Mouse (Mus musculus) telencephalon, adult 2 months (tissue): Measurements from ENCODE around the gene Ptrh1.
A peak's percentile ranks its signal among the peaks of the same experiment; 100 is the strongest.

Experiments
- DNase-seq: peaks from one replicate; pipeline ENCODE4 v3.0.0-alpha.2; 2011; ENCODE audit warnings: low read depth, low spot score

Gene Ptrh1

DNA sequence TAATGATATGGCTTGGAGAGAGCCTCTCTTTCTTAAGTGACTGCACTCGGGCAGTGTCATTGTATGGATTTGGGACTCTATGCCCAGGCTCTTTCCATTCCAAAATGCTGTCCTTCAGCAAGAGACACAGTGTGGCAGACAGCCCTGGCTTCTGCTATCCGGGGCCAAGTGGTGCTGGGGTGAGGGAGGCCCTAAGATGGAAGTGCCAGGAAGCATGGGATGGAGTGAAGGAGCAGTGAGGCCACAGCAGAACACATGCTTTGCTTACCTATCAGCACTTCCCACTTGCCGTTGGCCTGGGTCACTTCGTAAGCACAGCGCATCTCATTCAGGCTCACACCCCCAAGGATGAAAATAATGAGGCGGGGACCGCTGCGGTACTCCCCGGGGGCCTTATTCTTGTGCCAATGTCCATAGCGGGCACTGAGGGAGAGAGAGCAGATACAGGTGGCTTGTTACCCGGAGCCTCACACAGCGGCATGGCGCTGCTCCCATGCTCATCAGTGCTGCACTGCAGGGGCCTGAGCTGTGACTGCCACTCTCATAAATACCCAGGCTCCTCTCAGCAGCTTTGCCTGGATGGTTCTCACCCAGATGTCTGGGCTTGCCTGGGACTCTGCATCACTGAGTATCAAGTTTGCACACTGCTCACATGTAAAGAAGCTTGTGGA lies 20.3 kb downstream of the Ptrh1 start:
- DNase-seq, result no peak

DNA sequence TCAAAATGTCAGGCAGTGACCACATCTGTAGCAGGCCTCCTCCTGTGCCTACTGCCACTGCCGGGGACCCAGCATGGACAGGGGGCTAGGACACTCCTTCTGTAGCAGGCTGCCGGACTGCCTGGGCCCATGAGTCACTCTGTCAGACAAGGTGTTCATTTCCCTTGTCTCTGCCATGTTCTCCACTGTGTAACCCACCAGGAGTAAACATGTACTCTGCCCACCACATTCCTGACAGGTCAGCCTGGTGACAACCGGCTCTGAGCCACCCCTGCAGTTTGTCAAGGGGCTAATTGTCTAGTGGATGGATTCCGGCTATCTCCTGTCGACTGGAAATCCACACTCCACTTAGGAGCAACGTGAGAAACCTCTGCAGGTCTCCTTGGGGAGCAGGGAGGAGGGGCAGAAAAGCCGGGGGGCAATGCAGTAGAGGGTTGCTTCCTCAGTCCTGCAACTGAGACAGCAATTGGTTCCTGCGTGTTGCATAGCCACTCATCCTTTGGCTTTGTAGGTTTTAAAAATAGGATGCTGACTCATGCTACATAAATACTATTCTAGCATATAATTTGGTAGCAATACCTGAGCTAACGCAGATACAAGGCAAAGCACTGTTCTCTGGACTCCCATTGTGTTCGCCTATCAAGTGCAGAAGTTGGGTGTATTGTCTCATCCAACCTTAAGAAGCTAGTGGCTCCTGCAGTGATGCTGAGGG lies 22.8 kb downstream of the Ptrh1 start:
- DNase-seq, result peak; percentile 61

DNA sequence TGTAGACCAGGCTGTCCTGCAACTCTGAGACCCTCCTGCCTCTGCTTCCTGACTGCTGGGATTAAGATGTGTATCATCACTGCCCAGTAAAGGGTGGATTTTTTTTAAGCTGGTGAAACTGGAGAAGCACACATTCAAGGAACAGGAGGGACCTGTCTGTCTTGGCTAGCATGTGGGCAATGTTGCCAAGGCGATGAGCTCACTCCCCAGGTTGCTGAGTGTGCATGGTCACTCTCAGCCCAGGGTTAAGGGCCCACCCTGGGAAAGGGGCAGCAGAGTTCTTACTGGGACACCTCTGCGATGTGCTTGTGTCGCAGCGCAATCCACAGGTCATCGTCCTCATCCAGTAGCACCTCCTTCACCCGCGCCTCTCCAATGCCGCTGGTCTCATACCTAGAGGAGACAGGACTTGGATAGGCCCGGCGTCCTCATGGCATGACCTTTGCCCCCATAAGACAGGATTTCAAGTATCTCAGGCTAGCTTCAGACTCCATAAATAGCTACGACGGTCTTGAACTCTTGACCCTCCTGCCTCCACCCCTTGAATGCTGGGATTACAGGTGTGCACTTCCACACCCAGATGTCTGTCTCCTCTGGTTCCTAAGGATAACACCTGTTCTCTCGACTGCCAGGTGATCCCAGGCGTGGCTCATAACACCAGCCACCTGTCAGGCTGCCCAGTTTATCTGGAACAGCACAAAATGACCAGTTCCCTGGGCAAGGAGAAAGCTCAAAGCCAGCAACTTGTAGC lies 33.4 kb downstream of the Ptrh1 start:
- DNase-seq, result no peak

DNA sequence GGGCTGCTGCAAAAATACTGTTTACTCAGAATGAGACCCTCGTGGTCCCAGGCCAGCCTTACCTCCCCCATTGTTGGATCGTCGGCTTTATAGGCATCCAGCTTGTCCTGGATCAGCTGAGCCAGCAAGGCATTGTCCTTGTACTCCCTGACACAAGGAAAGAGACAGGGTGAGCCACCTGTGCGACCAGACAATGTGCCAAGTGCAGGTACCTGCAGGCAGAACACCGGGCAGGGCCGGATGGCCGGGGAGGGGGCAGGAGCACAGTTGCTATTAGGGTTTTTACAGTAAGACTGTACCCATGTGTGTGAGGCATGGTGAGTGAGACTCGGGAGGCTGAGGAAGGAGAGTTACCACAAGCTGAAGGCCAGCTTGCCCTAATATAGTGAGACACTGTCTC lies 36.4 kb downstream of the Ptrh1 start:
- DNase-seq, result no peak

DNA sequence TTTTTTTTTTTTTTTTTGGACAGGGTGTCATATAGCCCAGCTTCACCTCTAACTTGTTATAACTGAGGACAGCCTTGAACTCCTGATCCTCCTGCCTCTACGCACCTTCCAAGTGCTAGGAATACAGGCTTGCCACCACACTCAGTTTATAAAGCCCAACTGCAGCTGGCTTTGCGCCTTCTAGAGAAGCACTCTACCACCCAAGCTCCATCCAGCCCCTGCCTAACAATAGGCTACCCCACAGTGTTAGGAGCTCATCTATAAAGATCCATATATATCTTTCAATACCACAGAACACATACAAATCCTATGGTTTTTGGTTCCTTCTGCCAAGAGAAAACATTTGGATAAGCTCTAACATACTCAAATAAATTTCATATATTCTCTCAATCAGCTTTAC lies 40.9 kb downstream of the Ptrh1 start:
- DNase-seq, result no peak

DNA sequence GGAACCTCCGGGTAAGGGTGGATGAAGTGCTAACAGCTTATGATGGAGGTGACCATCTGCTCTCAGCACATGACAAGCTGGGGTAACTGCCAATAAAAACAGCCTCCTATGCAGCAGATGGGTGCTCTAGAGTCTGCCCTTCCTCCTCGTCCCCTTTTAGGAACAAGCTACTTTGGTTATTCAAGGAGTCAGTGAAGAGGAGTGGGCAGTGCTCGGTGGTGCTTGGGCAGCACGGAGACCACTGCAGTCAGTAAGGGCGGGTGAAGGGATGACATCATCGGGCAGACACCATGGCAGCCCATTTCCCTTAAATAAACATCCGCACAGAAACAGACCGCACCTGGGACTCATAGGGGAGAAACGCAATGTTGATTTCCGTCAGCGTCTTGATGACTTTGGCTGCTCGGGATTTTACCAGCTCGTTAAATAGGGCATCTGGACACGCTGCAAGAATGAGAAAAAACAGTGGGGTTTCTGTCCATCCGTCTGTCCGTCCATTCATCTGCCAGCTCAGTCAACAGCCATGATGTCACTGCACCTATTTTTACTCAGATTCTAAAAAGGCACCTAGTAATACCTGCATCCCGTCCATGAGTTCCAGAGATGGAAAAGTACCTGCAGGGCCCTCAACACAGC lies 41.5 kb downstream of the Ptrh1 start:
- DNase-seq, result peak; percentile 92

DNA sequence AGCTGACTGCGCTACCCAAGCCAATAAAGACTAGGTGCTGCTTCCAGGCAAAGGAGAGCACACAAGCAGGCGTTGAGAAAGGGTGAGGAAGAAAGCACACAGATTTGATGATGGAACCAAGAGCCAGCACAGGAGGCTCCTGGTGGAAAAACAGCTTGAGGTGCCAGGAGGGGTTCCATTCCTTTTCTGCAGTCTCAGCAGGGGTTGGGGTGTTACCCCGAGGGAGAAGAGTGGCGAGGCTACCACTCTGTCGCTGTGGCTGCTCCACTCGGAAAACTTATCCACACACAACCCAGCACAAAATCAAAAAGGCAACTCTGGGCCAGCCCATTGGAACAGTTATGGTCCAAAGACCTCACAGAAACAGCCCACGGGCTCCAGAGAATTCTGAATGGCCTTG lies 42.0 kb downstream of the Ptrh1 start:
- DNase-seq, result no peak

DNA sequence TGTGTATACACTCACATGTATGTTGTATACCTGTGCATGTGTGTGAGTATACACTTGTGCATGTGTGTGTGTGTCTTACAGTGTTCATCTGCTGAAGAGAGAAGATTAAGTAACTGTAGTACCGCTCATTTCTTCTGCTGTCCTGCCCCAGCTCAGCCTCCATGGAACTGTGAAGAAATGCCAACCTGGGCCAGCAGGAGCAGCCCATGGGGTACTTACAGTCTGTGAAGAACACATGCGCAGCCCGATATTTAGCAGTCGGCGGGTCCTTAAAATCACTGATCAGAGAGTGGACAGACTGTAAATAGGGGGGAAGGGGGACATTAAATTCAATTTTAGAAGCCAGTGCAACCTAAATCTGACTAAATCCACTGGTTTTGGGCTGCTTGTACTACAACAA lies 42.6 kb downstream of the Ptrh1 start:
- DNase-seq, result no peak

DNA sequence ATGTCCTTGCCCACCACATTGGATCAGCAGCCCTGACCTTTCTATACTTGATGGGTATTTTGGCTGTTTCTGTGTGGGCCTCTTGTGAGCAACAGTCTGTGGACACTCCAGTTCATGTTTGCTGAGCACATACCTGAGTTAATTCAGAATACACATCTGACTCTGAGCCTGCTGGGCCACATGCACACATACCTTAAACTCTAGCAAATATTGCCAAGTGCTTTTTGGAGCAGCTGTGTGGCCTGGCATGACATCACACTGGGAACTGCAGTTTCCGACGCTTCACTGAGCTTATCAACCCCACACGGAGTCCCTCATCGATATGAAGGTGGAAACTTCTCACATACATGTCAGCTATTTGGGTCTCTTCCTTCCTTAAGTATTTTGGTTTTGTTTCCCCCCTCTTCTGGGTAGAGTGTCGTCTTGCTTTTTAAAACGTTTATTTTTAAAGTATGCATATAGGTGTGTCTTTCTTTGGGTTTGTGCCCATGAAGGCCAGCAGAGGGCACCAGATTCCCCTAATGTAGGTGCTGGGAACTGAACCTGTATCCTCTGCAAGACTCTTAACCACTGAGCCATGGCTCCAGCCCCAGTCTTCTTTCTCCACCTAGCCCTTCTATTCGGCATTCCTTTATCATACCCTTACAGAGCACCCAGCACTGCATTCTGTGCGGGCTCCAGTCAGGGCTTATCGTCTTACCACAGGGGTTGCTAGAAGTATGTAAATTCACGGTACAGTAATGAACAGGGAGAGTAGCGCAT lies 45.6 kb downstream of the Ptrh1 start:
- no peak for DNase-seq

DNA sequence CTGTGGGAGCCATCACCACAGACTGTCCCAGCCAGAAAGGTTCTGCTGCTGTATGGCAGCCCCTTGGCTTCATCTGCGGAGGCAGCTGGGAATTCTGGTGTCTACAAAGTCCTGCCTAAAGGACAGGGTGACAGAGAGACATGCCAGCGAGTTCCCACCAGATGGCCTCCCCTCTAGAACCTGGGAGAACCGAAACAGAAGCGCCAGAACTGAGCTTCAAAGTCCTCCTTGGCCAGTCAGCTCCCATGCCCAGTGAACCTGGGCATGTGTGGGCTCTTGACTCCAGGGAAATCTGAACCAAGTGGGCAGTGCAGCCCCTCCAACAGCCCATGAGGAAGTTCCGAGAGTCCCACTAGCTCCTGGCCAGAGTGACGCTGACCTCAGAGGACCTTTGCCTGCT lies 47.1 kb downstream of the Ptrh1 start:
- no peak for DNase-seq

DNA sequence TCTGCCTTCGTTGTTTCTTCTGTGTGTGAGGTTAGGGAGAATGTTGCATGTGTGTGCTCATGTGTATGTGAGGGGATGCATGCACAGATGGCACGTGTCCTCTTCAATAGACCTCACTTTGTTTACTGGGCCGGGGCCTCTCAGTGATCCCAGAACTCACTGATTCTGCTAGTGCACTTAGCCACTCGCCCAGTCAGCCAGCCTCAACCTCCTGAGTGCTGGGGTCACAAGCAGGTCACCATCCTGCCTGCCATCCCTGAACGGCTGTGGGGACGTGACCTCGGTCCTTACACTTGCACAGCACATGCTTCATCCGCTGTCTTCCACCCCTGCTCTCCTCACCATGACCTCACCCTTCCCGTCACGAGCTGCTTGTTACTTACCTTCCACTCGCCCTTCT lies 47.6 kb downstream of the Ptrh1 start:
- no peak for DNase-seq

DNA sequence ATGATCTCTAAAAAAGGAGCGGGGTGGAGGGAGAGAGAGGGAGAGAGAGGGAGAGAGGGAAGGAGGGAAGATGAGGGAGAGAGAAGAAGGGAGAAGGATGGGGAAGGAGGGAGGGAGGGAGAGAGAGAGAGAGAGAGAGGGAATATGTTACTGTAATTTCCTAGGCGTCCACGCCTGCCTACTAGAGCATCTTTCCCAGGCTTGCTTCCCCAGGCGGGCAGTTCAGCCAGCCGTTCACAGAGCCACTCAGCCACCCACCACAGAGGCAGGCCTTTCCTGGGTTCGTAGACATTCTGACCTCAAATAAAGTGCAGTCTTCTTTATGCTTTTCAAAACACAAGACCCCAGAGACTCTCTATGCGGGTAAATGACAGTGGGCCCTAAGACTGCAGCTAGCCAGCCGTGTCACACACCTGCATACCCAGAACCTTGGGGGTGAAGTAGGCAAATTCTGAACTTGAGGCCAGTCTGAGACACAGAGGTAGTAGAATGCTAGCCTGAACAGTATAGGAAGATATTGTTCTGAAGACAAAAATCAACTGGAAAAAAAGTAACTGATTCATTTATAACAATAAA lies 48.1 kb downstream of the Ptrh1 start:
- DNase-seq, result no peak

DNA sequence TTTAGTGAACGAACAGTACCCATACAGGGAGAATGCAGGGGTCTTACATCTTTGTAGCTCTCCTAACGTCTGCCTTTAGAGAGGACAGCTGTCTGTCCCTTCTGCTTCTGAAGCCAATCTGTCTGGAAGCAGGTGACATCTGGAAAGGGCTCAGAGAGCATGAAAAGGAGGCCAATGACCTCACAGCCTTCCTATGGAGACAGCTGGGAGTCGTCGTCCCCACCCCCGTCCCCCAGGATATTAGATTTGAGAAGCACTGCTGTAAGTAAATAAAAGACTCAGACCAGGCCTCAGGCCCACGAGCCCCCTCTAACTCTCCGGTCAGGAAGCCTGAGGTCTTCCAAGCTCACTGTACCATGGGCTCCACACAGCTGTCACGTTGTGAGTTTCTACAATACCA lies 48.6 kb downstream of the Ptrh1 start:
- no peak for DNase-seq

DNA sequence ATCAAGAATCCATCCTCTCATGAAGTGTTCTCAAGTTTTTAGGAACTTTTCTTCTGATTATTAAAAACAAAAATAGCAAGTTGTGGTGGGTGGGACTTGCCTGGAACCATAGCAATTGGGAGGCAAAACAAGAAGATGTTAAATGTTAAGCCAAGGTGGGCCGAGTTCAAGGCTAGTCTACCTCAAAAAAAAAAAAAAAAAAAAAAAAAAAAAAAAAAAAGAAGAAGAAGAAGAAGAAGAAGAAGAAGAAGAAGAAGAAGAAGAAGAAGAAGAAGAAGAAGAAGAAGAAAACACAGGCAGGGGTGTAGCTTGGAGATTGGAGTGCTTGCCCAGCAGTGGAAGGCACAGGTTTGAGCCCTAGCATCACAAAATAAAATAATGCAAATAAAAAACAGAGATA lies 49.2 kb downstream of the Ptrh1 start:
- no peak for DNase-seq

DNA sequence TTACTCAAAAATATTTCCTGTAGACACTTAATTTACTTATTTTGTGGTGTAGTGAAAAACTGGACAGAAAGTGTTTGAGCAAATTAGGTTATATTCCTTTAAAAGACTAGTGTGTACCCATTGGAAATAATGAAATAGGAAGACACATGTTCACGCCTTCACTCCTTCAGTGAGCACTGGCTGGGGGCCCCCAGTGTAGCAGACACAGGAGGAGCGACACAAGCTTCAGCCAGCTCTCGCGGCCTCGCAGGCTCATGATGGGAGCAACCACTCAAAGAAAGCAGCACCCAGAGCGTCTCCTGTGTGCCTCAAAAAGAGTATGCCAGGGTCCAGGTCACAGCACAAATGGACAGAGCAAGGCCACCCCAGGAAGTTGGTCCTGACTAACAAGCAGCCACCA lies 50.2 kb downstream of the Ptrh1 start:
- no peak for DNase-seq
